Mouse (Mus musculus) bone marrow macrophage, adult 2 months (primary cell): ENCODE data around the gene Zfp626.

Experiments used
- CTCF ChIP-seq: IDR thresholded peaks from 2 replicates; pipeline ENCODE4 v1.5.1; 2012; ENCODE audit warnings: low read depth, mild to moderate bottlenecking, low read length, moderate library complexity
- POLR2A ChIP-seq: IDR thresholded peaks from 2 replicates; pipeline ENCODE4 v1.6.1; 2012; ENCODE audit warnings: mild to moderate bottlenecking, low read depth, low read length, borderline replicate concordance

- TF ChIP-seq POLR2A (no peak), CTCF (no peak)
Observed at GRCm38 (mm10) chr7:27801137-27801536, 5.9 kb upstream of the Zfp626 start.
